Mouse (Mus musculus): ENCODE data around the gene Prdm16. TPM values are rescaled to one million over a fixed set of nuclear protein-coding genes. Genes with fewer than 3 reads are reported as not detected.

Prdm16 gene
- polyA plus RNA-seq, 1 experiment, result 6.2 TPM

- DNase-seq (ENCODE audit: low spot score), result no peak
These were observed 32.8 kb downstream of the Prdm16 start for GRCm38 (mm10) chr4:154603663-154604441.

GRCm38 (mm10) chr4:154602409-154602808 is 34.3 kb downstream of the Prdm16 start:
- no peak for DNase-seq (ENCODE audit: low spot score)

GRCm38 (mm10) chr4:154601006-154601405 is 35.7 kb downstream of the Prdm16 start:
- no peak for DNase-seq (ENCODE audit: low spot score)

GRCm38 (mm10) chr4:154599977-154600376 is 36.7 kb downstream of the Prdm16 start:
- no peak for DNase-seq (ENCODE audit: low spot score)

GRCm38 (mm10) chr4:154598357-154598756 is 38.3 kb downstream of the Prdm16 start:
- no peak for DNase-seq (ENCODE audit: low spot score)

GRCm38 (mm10) chr4:154596805-154597204 is 39.9 kb downstream of the Prdm16 start:
- no peak for DNase-seq (ENCODE audit: low spot score)

- DNase-seq (ENCODE audit: low spot score), result no peak
These were observed 41.7 kb downstream of the Prdm16 start for GRCm38 (mm10) chr4:154594761-154595556.

GRCm38 (mm10) chr4:154594116-154594760 is 42.4 kb downstream of the Prdm16 start:
- no peak for DNase-seq (ENCODE audit: low spot score)

- DNase-seq (ENCODE audit: low spot score), result no peak
These were observed 44.1 kb downstream of the Prdm16 start for GRCm38 (mm10) chr4:154592562-154592961.

- no peak for DNase-seq (ENCODE audit: low spot score)
These were observed 45.8 kb downstream of the Prdm16 start for GRCm38 (mm10) chr4:154590910-154591309.

- DNase-seq (ENCODE audit: low spot score), result no peak
These were observed 50.3 kb downstream of the Prdm16 start for GRCm38 (mm10) chr4:154586334-154586733.

- no peak for DNase-seq (ENCODE audit: low spot score)
These were observed 50.9 kb downstream of the Prdm16 start for GRCm38 (mm10) chr4:154585779-154586178.

- no peak for DNase-seq (ENCODE audit: low spot score)
These were observed 53.0 kb downstream of the Prdm16 start for GRCm38 (mm10) chr4:154583712-154584111.

GRCm38 (mm10) chr4:154582607-154583236 is 54.0 kb downstream of the Prdm16 start:
- no peak for DNase-seq (ENCODE audit: low spot score)

- no peak for DNase-seq (ENCODE audit: low spot score)
These were observed 55.3 kb downstream of the Prdm16 start for GRCm38 (mm10) chr4:154581261-154581886.

- no peak for DNase-seq (ENCODE audit: low spot score)
These were observed 62.3 kb downstream of the Prdm16 start for GRCm38 (mm10) chr4:154574208-154574875.

- DNase-seq (ENCODE audit: low spot score), result no peak
These were observed 66.2 kb downstream of the Prdm16 start for GRCm38 (mm10) chr4:154570451-154570881.

- no peak for DNase-seq (ENCODE audit: low spot score)
These were observed 66.8 kb downstream of the Prdm16 start for GRCm38 (mm10) chr4:154569845-154570244.

GRCm38 (mm10) chr4:154568798-154569197 is 67.9 kb downstream of the Prdm16 start:
- no peak for DNase-seq (ENCODE audit: low spot score)

- DNase-seq (ENCODE audit: low spot score), result no peak
These were observed 68.7 kb downstream of the Prdm16 start for GRCm38 (mm10) chr4:154567942-154568341.

GRCm38 (mm10) chr4:154563201-154563600 is 73.5 kb downstream of the Prdm16 start:
- no peak for DNase-seq (ENCODE audit: low spot score)
